Mouse (Mus musculus) intestine, embryonic 16.5 days (tissue): ENCODE measurements around the gene Cep250. TPM values are rescaled to one million over a fixed set of nuclear protein-coding genes. Genes with fewer than 3 reads are reported as not detected.
A peak's percentile ranks its signal among the peaks of the same experiment; 100 is the strongest.

Source experiments
- ATAC-seq: fragments of 200-750 bp; cut with Nextera tagmentation; 2 replicates; pipeline ENCODE4 v1.8.0; 2017; ENCODE audit warnings: moderate TSS enrichment, moderate library complexity
- H3K27ac ChIP-seq: fragments of 300-500 bp; sonication (generic); 2 replicates; pipeline ENCODE4 v1.5.1; 2014; ENCODE audit warnings: mild to moderate bottlenecking, low read length
- H3K27me3 ChIP-seq: fragments of 300-500 bp; sonication (generic); replicated peaks from 2 replicates; pipeline ENCODE4 v1.6.1; 2014; ENCODE audit warnings: low read length, control low read depth, mixed read lengths; ENCODE audit not compliant: control insufficient read depth, insufficient read depth
- H3K36me3 ChIP-seq: fragments of 300-500 bp; sonication (generic); 2 replicates; pipeline ENCODE4 v1.6.1; 2014; ENCODE audit warnings: low read length, control low read depth; ENCODE audit not compliant: control insufficient read depth, insufficient read depth
- H3K4me1 ChIP-seq: fragments of 300-500 bp; sonication (generic); 2 replicates; pipeline ENCODE4 v1.6.1; 2014; ENCODE audit warnings: low read length, control low read depth, mixed read lengths; ENCODE audit not compliant: control insufficient read depth, insufficient read depth
- H3K4me2 ChIP-seq: fragments of 300-500 bp; sonication (generic); 2 replicates; pipeline ENCODE4 v1.6.1; 2014; ENCODE audit warnings: low read depth, low read length, control low read depth
- H3K4me3 ChIP-seq: fragments of 300-500 bp; sonication (generic); 2 replicates; pipeline ENCODE4 v1.5.1; 2014; ENCODE audit warnings: mild to moderate bottlenecking, low read length
- H3K9ac ChIP-seq: fragments of 300-500 bp; sonication (generic); 2 replicates; pipeline ENCODE4 v1.6.1; 2014; ENCODE audit warnings: low read depth, low read length
- H3K9me3 ChIP-seq: fragments of 300-500 bp; sonication (generic); 2 replicates; pipeline ENCODE4 v1.6.1; 2016; ENCODE audit warnings: low read length, control low read depth; ENCODE audit not compliant: control insufficient read depth
- WGBS: fragments of 180-500 bp; shearing (Covaris S2); extraction: QIAGEN DNeasy Blood & Tissue Kit; methylation state at CpG from one replicate; pipeline ENCODE4 v1.1.7; 2014; 5-methylcytosine and 5-hydroxymethylcytosine counted together
- polyA plus RNA-seq: library from polyadenylated mRNA; unstranded; fragments of >200 nt; fragmentation: Nextera tagmentation; extraction: Ambion mirVana; gene quantifications from 2 replicates; pipeline ENCODE4 v1.2.1, GENCODE M21; 2015

Cep250 gene
- polyA plus RNA-seq, 1 experiment from 2014 or later = 12.7 TPM

DNA sequence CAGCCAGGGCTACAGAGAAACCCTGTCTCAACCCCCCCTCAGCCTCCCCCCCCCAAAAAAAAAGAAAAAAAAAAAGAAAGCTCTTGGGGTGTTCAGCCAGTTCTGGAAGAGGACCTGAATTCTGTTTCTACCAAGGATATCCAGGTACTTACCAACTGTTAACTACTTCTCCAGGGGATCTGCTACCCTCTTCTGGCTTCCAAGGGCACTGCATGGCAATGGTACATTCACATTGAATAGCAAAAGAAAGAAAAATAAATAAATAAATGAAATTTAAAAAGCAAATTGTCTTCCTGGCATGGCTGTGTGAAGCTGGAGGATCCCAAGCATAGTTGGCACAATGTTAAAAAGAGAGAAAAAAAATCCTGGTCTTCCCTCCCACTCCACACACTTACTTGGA, 4.3 kb upstream of the Cep250 start:
- Histone ChIP-seq H3K4me3 (no peak overlapping the region), H3K9ac (no peak overlapping the region), H3K9me3 (no peaks in the 10 kb centered on the region), H3K4me2 (no peak overlapping the region), H3K4me1 (no peaks in the 10 kb centered on the region), H3K27ac (no peak overlapping the region), H3K36me3 (no peaks in the 10 kb centered on the region), H3K27me3 (no peaks in the 10 kb centered on the region; the same call in 1 of the 2 replicates)
- no peak for ATAC-seq

DNA sequence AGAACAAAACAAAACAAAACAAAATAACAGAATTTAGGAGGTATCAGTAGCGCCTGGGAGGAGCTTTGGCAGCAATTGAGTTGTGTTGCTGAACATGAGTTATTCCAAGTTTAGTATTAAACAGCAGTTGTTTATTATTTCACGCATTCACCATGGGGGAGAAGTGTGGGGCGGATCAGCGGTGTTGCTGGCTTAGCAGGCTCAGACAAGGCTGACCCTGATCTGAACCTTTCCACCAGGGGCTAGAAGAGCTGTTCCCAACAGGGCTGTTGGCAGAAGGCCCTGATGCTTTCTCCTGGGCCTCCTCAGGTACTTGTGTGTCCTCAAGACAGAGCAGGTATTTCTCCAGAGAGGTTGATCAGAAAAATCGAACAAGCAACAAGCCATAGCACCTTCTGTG, 3.7 kb downstream of the Cep250 start:
- Histone ChIP-seq H3K4me1 (peaks cover 4% of the 10 kb centered on the region; the same call in 1 of the 2 replicates), H3K4me3 (no peak overlapping the region), H3K27me3 (no peaks in the 10 kb centered on the region), H3K9me3 (no peaks in the 10 kb centered on the region), H3K36me3 (peaks cover 12% of the 10 kb centered on the region), H3K9ac (no peak overlapping the region), H3K4me2 (no peak overlapping the region), H3K27ac (no peak overlapping the region)
- no peak for ATAC-seq
- 80% methylated on average over 5 of the region's 5 CpGs for WGBS

DNA sequence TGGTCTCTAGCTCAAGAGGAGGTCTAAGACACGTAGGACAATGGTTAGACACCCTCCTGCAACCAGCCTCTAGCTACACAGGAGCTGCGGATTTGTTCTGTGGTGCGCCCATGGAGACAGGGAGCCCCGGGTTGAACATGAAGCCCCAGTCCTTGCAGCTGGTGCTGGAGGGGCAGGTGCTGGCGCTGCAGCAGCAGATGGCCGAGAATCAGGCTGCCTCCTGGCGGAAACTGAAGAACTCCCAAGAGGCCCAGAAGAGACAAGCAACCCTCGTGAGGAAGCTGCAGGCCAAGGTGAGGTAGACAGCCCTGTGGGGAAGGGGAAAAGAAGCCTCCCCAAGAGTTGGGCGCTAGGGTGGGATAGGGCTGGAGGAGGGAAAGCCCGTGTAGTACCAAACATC, 5.6 kb downstream of the Cep250 start:
- 83% methylated on average over 10 of the region's 10 CpGs for WGBS
- H3K9ac ChIP-seq = no peak overlapping the region
- peaks cover 17% of the 10 kb centered on the region for H3K36me3 ChIP-seq
- no peaks in the 10 kb centered on the region for H3K9me3 ChIP-seq
- ATAC-seq = no peak
- no peak overlapping the region for H3K4me3 ChIP-seq
- no peak overlapping the region for H3K4me2 ChIP-seq
- no peak overlapping the region for H3K27ac ChIP-seq
- H3K27me3 ChIP-seq = no peaks in the 10 kb centered on the region
- peaks cover 4% of the 10 kb centered on the region; the same call in 1 of the 2 replicates for H3K4me1 ChIP-seq

DNA sequence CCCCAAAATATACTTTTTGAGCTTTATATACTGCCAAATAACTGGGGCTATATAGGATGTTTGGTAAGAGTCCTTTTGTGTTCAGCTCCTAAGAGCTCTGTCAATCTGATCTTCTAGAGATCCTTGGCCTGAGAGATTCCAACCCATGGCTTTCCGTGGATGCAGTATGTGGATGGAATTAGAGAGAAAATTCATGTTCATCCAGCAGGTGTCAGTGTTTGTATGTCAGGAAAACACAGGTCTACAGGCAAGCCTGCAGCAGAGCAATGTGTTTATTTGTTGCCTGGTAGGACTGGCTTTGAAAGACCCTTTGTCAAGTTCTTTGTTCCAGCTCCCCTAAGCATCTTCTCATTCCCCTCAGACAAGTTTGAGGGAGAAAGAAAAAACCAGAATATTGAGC, 6.7 kb downstream of the Cep250 start:
- WGBS = 37% methylated on average over 1 of the region's 1 CpGs
- H3K36me3 ChIP-seq = peaks cover 23% of the 10 kb centered on the region

DNA sequence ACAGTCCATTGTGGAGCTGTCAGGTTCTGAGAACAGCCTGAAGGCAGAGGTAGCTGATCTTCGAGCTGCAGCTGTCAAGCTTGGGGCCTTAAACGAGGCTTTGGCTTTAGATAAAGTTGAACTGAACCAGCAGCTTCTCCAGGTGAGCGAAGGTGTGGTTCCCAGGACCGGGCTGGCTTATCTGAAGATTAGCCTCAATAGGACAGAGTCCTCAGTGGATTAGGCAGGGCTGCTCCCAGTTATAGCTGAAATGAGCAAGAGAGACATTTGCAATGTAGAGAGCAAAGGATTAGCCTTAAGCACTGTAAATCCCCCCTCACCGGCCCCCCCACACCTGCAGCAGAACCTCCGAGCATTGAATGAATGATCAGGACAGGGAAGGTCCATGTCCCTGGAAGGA, 17.1 kb downstream of the Cep250 start:
- Histone ChIP-seq H3K36me3 (peaks cover 16% of the 10 kb centered on the region), H3K9ac (no peak overlapping the region), H3K4me1 (no peaks in the 10 kb centered on the region), H3K9me3 (no peaks in the 10 kb centered on the region), H3K4me3 (no peak overlapping the region), H3K4me2 (no peak overlapping the region), H3K27me3 (no peaks in the 10 kb centered on the region), H3K27ac (no peak overlapping the region)
- WGBS = 71% methylated on average over 6 of the region's 6 CpGs
- peak; percentile 87 for ATAC-seq

More for the DNA sequence above, 6.7 kb downstream of the Cep250 start:
- Histone ChIP-seq H3K4me3 (no peak overlapping the region), H3K27ac (no peak overlapping the region), H3K27me3 (no peaks in the 10 kb centered on the region), H3K9me3 (no peaks in the 10 kb centered on the region), H3K4me2 (no peak overlapping the region), H3K9ac (no peak overlapping the region), H3K4me1 (no peaks in the 10 kb centered on the region)
- no peak for ATAC-seq

DNA sequence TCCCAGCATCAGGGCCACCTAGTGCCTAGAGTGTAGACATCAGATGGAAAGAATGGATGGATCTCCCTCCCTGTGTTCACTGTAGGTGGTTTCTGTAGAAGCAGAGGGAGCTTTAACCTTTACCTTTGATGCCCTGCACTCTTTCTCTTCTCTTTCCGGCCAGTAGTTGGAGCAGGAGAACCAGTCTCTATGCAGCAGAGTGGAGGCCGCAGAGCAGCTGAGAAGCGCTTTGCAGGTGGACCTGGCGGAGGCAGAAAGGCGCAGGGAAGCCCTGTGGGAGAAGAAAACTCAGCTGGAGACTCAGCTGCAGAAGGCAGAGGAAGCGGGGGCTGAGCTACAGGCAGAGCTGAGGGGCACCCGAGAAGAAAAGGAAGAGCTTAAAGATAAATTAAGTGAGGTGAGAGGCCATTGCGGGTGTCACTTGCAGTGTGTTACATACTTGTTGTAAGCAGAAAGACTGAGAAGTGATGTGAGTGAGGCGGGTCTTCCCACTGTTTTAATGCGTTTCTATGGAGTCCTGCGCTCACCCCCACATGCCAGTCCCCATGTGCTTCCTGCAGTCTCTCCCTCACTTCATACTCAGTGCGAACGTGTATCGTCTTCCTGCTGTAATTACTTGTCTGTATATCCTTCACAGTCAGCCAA, 18.0 kb downstream of the Cep250 start:
- Histone ChIP-seq H3K9ac (no peak overlapping the region), H3K4me1 (no peaks in the 10 kb centered on the region), H3K27me3 (no peaks in the 10 kb centered on the region), H3K36me3 (peaks cover 12% of the 10 kb centered on the region; the same call in 1 of the 2 replicates), H3K4me3 (no peak overlapping the region), H3K4me2 (no peak overlapping the region), H3K27ac (no peak overlapping the region), H3K9me3 (no peaks in the 10 kb centered on the region)
- 78% methylated on average over 14 of the region's 14 CpGs for WGBS
- no peak for ATAC-seq

DNA sequence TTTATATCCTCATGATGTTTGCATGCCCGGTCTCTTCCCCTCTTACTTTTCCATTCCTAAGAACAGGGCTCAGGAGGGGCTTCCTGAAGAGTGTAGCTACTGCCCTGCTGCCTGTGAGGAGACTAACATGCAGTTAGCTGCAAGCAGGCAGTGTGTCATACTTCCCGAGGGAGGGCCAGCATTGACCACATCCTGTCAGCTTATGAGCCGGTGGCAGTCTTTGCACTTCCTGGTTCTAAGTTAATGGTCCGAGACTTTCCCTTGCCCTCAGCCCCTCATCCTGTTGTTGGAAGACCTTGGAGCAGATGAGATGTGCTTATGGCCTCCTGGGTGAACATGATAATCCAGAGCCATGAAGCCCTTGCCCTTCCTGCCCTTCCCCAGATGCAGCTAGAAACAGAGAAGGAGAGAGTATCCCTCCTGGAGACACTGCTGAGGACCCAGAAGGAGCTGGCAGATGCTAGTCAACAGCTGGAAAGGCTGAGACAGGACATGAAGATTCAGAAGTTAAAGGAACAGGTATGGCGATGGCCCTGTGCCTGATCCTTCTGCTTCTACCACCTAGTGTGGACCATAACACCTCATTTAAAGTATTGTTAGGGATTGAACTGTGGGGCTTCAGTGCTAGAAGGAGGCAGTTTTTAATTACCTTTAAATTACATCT, 23.2 kb downstream of the Cep250 start:
- Histone ChIP-seq H3K27me3 (no peaks in the 10 kb centered on the region), H3K27ac (no peak overlapping the region), H3K9me3 (no peaks in the 10 kb centered on the region), H3K4me3 (no peak overlapping the region), H3K36me3 (peaks cover 17% of the 10 kb centered on the region), H3K4me2 (no peak overlapping the region), H3K4me1 (no peaks in the 10 kb centered on the region), H3K9ac (no peak overlapping the region)
- 82% methylated on average over 5 of the region's 5 CpGs for WGBS
- no peak for ATAC-seq

DNA sequence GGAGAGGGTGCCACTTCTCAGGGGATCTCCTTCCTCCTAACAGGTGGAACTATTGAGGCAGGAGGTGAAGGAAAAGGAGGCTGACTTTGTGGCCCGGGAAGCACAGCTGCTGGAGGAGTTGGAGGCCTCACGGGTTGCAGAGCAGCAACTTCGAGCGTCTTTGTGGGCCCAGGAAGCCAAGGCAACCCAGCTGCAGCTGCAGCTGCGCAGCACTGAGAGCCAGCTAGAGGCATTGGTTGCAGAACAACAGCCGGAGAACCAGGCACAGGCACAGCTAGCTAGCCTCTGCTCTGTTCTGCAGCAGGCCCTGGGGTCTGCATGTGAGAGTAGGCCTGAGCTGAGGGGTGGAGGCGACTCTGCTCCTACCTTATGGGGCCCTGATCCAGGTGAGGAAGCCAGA, 29.5 kb downstream of the Cep250 start:
- peaks cover 25% of the 10 kb centered on the region for H3K36me3 ChIP-seq
- no peaks in the 10 kb centered on the region for H3K9me3 ChIP-seq
- H3K4me3 ChIP-seq = no peak overlapping the region
- H3K9ac ChIP-seq = no peak overlapping the region
- 93% methylated on average over 7 of the region's 7 CpGs for WGBS
- H3K4me1 ChIP-seq = no peaks in the 10 kb centered on the region
- no peak overlapping the region for H3K4me2 ChIP-seq
- no peaks in the 10 kb centered on the region for H3K27me3 ChIP-seq
- ATAC-seq = no peak
- no peak overlapping the region for H3K27ac ChIP-seq

DNA sequence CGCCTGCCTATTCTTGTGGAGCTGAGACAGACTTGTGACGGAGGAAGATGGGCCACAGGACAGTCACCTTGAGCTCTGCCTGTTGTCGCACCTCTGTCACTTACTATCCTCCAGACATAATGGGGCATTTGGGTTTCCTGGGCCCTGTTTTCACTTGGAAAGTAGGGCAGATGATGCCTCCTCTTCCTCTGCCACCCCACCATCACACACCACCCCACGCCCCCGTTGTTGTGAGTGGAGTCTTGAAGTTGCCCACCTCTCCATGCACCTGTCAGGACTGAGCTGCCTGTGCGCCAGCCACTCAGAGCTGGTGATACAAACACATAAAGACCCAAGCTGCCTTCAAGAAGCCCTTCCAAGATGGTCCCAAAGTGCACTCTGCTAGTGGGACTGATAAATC, 30.9 kb downstream of the Cep250 start:
- Histone ChIP-seq H3K27ac (no peak overlapping the region), H3K4me1 (peaks cover 6% of the 10 kb centered on the region; the same call in 1 of the 2 replicates), H3K9me3 (no peaks in the 10 kb centered on the region), H3K9ac (no peak overlapping the region), H3K4me2 (no peak overlapping the region), H3K27me3 (no peaks in the 10 kb centered on the region), H3K36me3 (peaks cover 22% of the 10 kb centered on the region), H3K4me3 (no peak overlapping the region)
- no peak for ATAC-seq
- WGBS = 97% methylated on average over 6 of the region's 6 CpGs
